Mouse (Mus musculus) liver, embryonic 12.5 days (tissue): ENCODE results near the gene Dmbx1. TPM values are rescaled to one million over a fixed set of nuclear protein-coding genes. Genes with fewer than 3 reads are reported as not detected.

Source experiments
- ATAC-seq: fragments of 200-750 bp; cut with Nextera tagmentation; 2 replicates; pipeline ENCODE4 v1.8.0; 2017; ENCODE audit warnings: moderate number of reproducible peaks, mild to moderate bottlenecking, moderate library complexity
- H3K27ac ChIP-seq: fragments of 300-500 bp; sonication (generic); 2 replicates; pipeline ENCODE4 v1.5.1; 2016; ENCODE audit warnings: mild to moderate bottlenecking
- H3K27me3 ChIP-seq: fragments of 300-500 bp; sonication (generic); replicated peaks from 2 replicates; pipeline ENCODE4 v1.6.1; 2016; ENCODE audit warnings: mild to moderate bottlenecking, moderate library complexity
- H3K36me3 ChIP-seq: fragments of 300-500 bp; sonication (generic); 2 replicates; pipeline ENCODE4 v1.6.1; 2016; ENCODE audit warnings: mild to moderate bottlenecking, moderate library complexity
- H3K4me1 ChIP-seq: fragments of 300-500 bp; sonication (generic); 2 replicates; pipeline ENCODE4 v1.6.1; 2016
- H3K4me2 ChIP-seq: fragments of 300-500 bp; sonication (generic); 2 replicates; pipeline ENCODE4 v1.6.1; 2016; ENCODE audit warnings: mild to moderate bottlenecking, moderate library complexity
- H3K4me3 ChIP-seq: fragments of 300-500 bp; sonication (generic); 2 replicates; pipeline ENCODE4 v1.5.1; 2016; ENCODE audit warnings: mild to moderate bottlenecking, moderate library complexity
- H3K9ac ChIP-seq: fragments of 300-500 bp; sonication (generic); 2 replicates; pipeline ENCODE4 v1.6.1; 2016; ENCODE audit warnings: mild to moderate bottlenecking, moderate library complexity
- H3K9me3 ChIP-seq: fragments of 300-500 bp; sonication (generic); replicated peaks from 2 replicates; pipeline ENCODE4 v1.6.1; 2016; ENCODE audit warnings: mild to moderate bottlenecking, moderate library complexity
- WGBS: fragments of 180-500 bp; shearing (Covaris S2); methylation state at CpG from one replicate; pipeline ENCODE4 v1.1.7; 2016; ENCODE audit not compliant: insufficient replicate concordance; 5-methylcytosine and 5-hydroxymethylcytosine counted together
- polyA plus RNA-seq: library from polyadenylated mRNA; unstranded; fragments of >200 nt; fragmentation: Nextera tagmentation; extraction: Ambion mirVana; gene quantifications from 2 replicates; pipeline ENCODE4 v1.2.1, GENCODE M21; 2016

Dmbx1 gene
- polyA plus RNA-seq, 1 experiment from 2014 or later: not detected

- Histone ChIP-seq H3K9ac (no peak overlapping the region), H3K4me1 (peaks cover 6% of the 10 kb centered on the region; the same call in 1 of the 2 replicates), H3K9me3 (no peaks in the 10 kb centered on the region), H3K27me3 (peaks cover 100% of the 10 kb centered on the region), H3K4me3 (no peak overlapping the region), H3K27ac (no peak overlapping the region), H3K36me3 (no peaks in the 10 kb centered on the region), H3K4me2 (no peak overlapping the region)
- 4% methylated on average over 19 of the region's 19 CpGs for WGBS
- ATAC-seq: no peak
Observed at GRCm38 (mm10) chr4:115937061-115937976, 2.4 kb downstream of the Dmbx1 start.

DNA sequence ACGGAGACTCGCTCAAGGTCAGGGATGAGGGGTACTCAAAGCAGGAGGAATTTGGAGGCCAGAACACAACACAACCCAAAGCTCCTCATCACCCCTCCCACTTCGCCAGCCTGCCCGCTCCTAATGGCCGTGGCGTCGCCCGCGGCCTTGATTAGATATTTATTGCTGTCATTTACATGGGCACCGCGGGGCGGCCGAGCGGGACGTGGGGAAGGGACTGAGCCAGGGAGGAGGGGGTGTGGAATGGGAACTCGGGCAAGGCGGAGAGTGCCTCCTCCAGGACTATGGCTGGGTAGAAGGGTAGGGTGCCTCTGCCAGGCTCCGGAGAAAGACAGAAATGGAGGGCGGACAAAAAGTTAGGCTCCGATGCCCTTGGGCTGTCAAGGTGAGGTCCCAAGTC is 3.1 kb downstream of the Dmbx1 start:
- Histone ChIP-seq H3K4me2 (no peak overlapping the region), H3K4me3 (no peak overlapping the region), H3K36me3 (no peaks in the 10 kb centered on the region), H3K9me3 (no peaks in the 10 kb centered on the region), H3K27me3 (peaks cover 100% of the 10 kb centered on the region), H3K4me1 (peaks cover 6% of the 10 kb centered on the region; the same call in 1 of the 2 replicates), H3K9ac (no peak overlapping the region), H3K27ac (no peak overlapping the region)
- ATAC-seq: no peak
- WGBS: 3% methylated on average over 20 of the region's 20 CpGs

GRCm38 (mm10) chr4:115935835-115936581 is 3.7 kb downstream of the Dmbx1 start:
- ATAC-seq: no peak
- peaks cover 6% of the 10 kb centered on the region; the same call in 1 of the 2 replicates for H3K4me1 ChIP-seq
- H3K9me3 ChIP-seq: no peaks in the 10 kb centered on the region
- no peak overlapping the region for H3K27ac ChIP-seq
- 1% methylated on average over 36 of the region's 36 CpGs for WGBS
- H3K9ac ChIP-seq: no peak overlapping the region
- H3K4me2 ChIP-seq: no peak overlapping the region
- peaks cover 100% of the 10 kb centered on the region for H3K27me3 ChIP-seq
- no peak overlapping the region for H3K4me3 ChIP-seq
- H3K36me3 ChIP-seq: no peaks in the 10 kb centered on the region

DNA sequence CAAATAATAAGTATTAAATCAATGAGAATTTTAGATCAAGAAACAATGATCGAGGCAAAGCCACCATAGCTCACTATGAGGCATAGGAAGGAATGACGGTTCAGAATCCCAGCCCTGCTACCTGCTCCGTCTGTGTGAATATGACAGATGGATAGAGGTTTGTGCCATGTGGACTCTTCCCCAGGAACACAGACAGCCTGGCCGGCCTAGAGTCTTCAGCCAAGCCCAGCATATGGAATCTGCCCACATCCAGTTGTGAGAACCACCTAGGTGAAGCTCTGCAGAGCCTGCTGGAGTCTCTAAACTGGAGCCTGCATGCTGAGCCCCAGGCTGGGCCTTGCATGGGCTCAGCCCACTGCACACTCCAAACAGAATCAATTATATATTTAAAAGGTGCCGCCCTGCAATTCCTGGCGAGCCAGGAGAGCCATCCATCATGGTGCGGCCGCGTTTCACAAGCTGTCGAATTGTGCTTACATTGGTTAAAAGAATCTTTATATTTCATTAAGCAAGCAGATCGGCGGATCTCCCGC is 8.1 kb downstream of the Dmbx1 start:
- no peak overlapping the region for H3K27ac ChIP-seq
- no peak overlapping the region for H3K4me2 ChIP-seq
- peaks cover 100% of the 10 kb centered on the region for H3K27me3 ChIP-seq
- no peaks in the 10 kb centered on the region for H3K36me3 ChIP-seq
- ATAC-seq: no peak
- WGBS: 45% methylated on average over 13 of the region's 13 CpGs
- H3K4me1 ChIP-seq: no peaks in the 10 kb centered on the region
- H3K4me3 ChIP-seq: no peak overlapping the region
- H3K9ac ChIP-seq: no peak overlapping the region
- no peaks in the 10 kb centered on the region for H3K9me3 ChIP-seq

DNA sequence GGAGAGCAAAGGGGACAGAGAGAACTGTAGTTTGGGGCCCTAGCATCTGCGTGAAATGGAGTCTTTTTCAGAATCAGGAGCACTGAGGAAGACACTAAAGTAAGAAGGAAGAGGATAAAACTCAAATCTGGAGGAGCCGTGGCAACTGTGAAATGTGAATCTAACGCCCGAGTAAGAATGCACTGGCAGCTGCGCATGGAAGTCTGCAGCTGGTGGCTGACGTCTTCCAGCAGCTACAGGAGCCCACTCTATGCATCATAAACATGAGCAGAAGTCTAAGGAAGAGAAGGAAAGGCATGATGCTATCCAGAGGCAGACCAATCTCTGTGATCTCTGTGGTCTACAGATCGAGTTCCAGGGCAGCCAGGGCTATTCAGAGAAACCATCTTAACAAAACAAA is 12.1 kb downstream of the Dmbx1 start:
- ATAC-seq: no peak
- Histone ChIP-seq H3K4me2 (no peak overlapping the region), H3K4me1 (no peaks in the 10 kb centered on the region), H3K4me3 (no peak overlapping the region), H3K36me3 (no peaks in the 10 kb centered on the region), H3K27ac (no peak overlapping the region), H3K9ac (no peak overlapping the region), H3K9me3 (no peaks in the 10 kb centered on the region), H3K27me3 (peaks cover 82% of the 10 kb centered on the region)
- 46% methylated on average over 7 of the region's 7 CpGs for WGBS

- Histone ChIP-seq H3K36me3 (no peaks in the 10 kb centered on the region), H3K27ac (no peak overlapping the region), H3K9ac (no peak overlapping the region), H3K9me3 (no peaks in the 10 kb centered on the region), H3K27me3 (peaks cover 72% of the 10 kb centered on the region), H3K4me2 (no peak overlapping the region), H3K4me3 (no peak overlapping the region), H3K4me1 (no peaks in the 10 kb centered on the region)
- no peak for ATAC-seq
- 59% methylated on average over 16 of the region's 16 CpGs for WGBS
Observed at GRCm38 (mm10) chr4:115923262-115923880, 16.4 kb downstream of the Dmbx1 start.

GRCm38 (mm10) chr4:115922688-115923087 is 17.0 kb downstream of the Dmbx1 start:
- no peak overlapping the region for H3K9ac ChIP-seq
- no peaks in the 10 kb centered on the region for H3K36me3 ChIP-seq
- H3K4me3 ChIP-seq: no peak overlapping the region
- no peak for ATAC-seq
- H3K4me1 ChIP-seq: no peaks in the 10 kb centered on the region
- no peak overlapping the region for H3K27ac ChIP-seq
- H3K9me3 ChIP-seq: no peaks in the 10 kb centered on the region
- H3K4me2 ChIP-seq: no peak overlapping the region
- H3K27me3 ChIP-seq: peaks cover 72% of the 10 kb centered on the region
- 61% methylated on average over 5 of the region's 5 CpGs for WGBS

DNA sequence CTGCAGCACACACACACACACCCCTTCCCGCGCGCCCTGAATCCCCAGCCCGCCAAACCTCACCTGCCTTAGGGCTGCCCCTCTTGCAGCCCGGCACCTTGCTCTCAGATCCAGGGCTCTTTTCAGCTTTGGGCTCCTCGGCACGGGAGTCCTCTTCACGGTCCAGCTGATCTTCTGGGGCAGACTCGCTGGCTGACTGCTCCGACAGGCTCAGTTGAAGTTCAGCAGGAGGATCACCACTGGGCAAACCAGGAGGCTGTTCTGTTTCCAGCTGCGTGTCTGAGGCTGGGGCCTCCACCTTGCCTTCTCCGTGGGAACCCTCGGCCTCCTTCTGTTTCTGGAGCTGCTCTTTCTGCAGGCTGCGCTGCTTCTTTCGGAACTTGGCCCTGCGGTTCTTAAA is 19.8 kb downstream of the Dmbx1 start:
- ATAC-seq: no peak
- Histone ChIP-seq H3K27me3 (peaks cover 80% of the 10 kb centered on the region), H3K27ac (no peak overlapping the region)

GRCm38 (mm10) chr4:115911586-115911985 is 28.1 kb downstream of the Dmbx1 start:
- Histone ChIP-seq H3K9ac (no peak overlapping the region), H3K27me3 (peaks cover 83% of the 10 kb centered on the region), H3K9me3 (no peaks in the 10 kb centered on the region), H3K4me3 (no peak overlapping the region), H3K36me3 (no peaks in the 10 kb centered on the region), H3K4me2 (no peak overlapping the region), H3K4me1 (no peaks in the 10 kb centered on the region), H3K27ac (no peak overlapping the region)
- ATAC-seq: no peak
- WGBS: 29% methylated on average over 4 of the region's 4 CpGs

More for the DNA sequence above, 19.8 kb downstream of the Dmbx1 start:
- 66% methylated on average over 16 of the region's 16 CpGs for WGBS
- Histone ChIP-seq H3K4me1 (no peaks in the 10 kb centered on the region), H3K4me2 (no peak overlapping the region), H3K36me3 (no peaks in the 10 kb centered on the region), H3K9ac (no peak overlapping the region), H3K4me3 (no peak overlapping the region), H3K9me3 (no peaks in the 10 kb centered on the region)

GRCm38 (mm10) chr4:115908641-115909040 is 31.1 kb downstream of the Dmbx1 start:
- Histone ChIP-seq H3K27me3 (peaks cover 98% of the 10 kb centered on the region), H3K4me1 (no peaks in the 10 kb centered on the region), H3K9me3 (no peaks in the 10 kb centered on the region), H3K9ac (no peak overlapping the region), H3K4me3 (no peak overlapping the region), H3K36me3 (no peaks in the 10 kb centered on the region), H3K27ac (no peak overlapping the region), H3K4me2 (no peak overlapping the region)
- 18% methylated on average over 7 of the region's 7 CpGs for WGBS
- no peak for ATAC-seq

GRCm38 (mm10) chr4:115907994-115908393 is 31.7 kb downstream of the Dmbx1 start:
- peaks cover 97% of the 10 kb centered on the region for H3K27me3 ChIP-seq
- H3K9ac ChIP-seq: no peak overlapping the region
- H3K4me2 ChIP-seq: no peak overlapping the region
- H3K36me3 ChIP-seq: no peaks in the 10 kb centered on the region
- no peaks in the 10 kb centered on the region for H3K4me1 ChIP-seq
- 18% methylated on average over 1 of the region's 1 CpGs for WGBS
- ATAC-seq: no peak
- H3K27ac ChIP-seq: no peak overlapping the region
- no peak overlapping the region for H3K4me3 ChIP-seq
- no peaks in the 10 kb centered on the region for H3K9me3 ChIP-seq
